Comparison of ENCODE assay signal across 8 mouse cellular contexts in the genomic region with DNA sequence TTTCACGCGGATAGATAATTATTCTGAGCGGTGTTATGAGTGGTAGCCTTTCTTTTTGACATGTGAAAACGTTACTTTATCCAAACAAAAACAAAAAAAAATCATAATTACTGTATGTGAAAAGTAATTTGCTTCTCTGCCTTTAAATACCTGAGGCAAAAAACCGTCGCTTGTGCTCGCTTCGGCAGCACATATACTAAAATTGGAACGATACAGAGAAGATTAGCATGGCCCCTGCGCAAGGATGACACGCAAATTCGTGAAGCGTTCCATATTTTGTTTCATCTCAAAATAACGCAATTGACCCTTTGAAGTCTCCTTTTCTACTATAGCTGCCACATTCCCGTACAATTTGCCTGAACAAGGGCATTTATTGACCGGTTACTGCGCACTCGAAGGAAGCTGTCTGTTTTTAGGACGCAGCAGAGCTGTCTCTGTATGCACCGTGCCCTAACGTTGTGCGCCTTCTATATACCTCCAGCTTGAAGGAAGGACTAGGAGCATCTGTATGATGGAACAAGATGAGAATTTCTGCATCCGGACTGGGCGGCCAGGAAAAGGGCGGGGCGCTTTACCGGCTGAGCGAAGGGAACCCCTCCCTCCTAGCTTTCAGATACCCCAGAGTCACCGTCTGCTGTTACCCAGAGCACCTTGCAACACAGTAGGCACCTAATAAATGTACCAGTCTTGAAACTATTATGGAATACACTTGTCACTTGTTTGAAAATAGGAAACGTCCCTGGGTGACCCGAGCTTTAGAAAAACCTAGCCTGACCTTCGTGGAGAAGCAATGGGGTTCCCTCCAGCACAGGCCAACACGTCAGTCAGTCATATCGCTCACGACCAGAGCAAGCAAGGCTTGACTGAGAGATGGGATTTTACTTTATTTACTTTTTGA. TPM values are rescaled to one million over a fixed set of nuclear protein-coding genes. Genes with fewer than 3 reads are reported as not detected.
DNase-seq lines count a peak whose midpoint lies in the region; ATAC-seq lines count a peak whose summit lies in the region.

No protein-coding gene starts in this region.

- peak overlapping the region; percentile 90 for H3K4me2 ChIP-seq in embryonic facial prominence, embryonic 12.5 days (replicated peaks)
- peak overlapping the region; percentile 72 for H3K4me2 ChIP-seq in kidney, embryonic 15.5 days
- peak overlapping the region; percentile 92 for H3K4me2 ChIP-seq in limb, embryonic 15.5 days
- peak overlapping the region; percentile 90 for H3K4me2 ChIP-seq in midbrain, embryonic 16.5 days (ENCODE audit: low read length)

- peak overlapping the region; percentile 93 for H3K27ac ChIP-seq in embryonic facial prominence, embryonic 12.5 days
- peak overlapping the region; percentile 98 for H3K27ac ChIP-seq in heart, embryonic 10.5 days
- peak overlapping the region; percentile 99 for H3K27ac ChIP-seq in kidney, embryonic 15.5 days
- H3K27ac ChIP-seq in limb, embryonic 15.5 days, result peak overlapping the region; percentile 99
- peak overlapping the region; percentile 95 for H3K27ac ChIP-seq in midbrain, embryonic 16.5 days (ENCODE audit: low read length)

- ATAC-seq in embryonic facial prominence, embryonic 12.5 days (ENCODE audit: insufficient number of reproducible peaks, insufficient read depth, low FRiP score, low TSS enrichment), result no peak
- ATAC-seq in kidney, embryonic 15.5 days (replicated peaks; ENCODE audit: low FRiP score), result no peak
- ATAC-seq in limb, embryonic 15.5 days (ENCODE audit: insufficient number of reproducible peaks, low FRiP score, low TSS enrichment, low read depth), result no peak
- peak; percentile 16; the same call in 1 of the 2 replicates for ATAC-seq in midbrain, embryonic 16.5 days

- H3K4me3 ChIP-seq in embryonic facial prominence, embryonic 12.5 days, result peak overlapping the region; percentile 76
- H3K4me3 ChIP-seq in heart, embryonic 10.5 days, result peak overlapping the region; percentile 86
- H3K4me3 ChIP-seq in kidney, embryonic 15.5 days (replicated peaks), result peak overlapping the region; percentile 71
- H3K4me3 ChIP-seq in limb, embryonic 15.5 days, result peak overlapping the region; percentile 81
- peak overlapping the region; percentile 76 for H3K4me3 ChIP-seq in midbrain, embryonic 16.5 days (ENCODE audit: low read depth, low read length)

- no peaks in the 10 kb centered on the region for H3K9me3 ChIP-seq in embryonic facial prominence, embryonic 12.5 days
- H3K9me3 ChIP-seq in heart, embryonic 10.5 days, result no peaks in the 10 kb centered on the region
- no peaks in the 10 kb centered on the region for H3K9me3 ChIP-seq in kidney, embryonic 15.5 days (replicated peaks)
- no peaks in the 10 kb centered on the region for H3K9me3 ChIP-seq in limb, embryonic 15.5 days
- no peaks in the 10 kb centered on the region for H3K9me3 ChIP-seq in midbrain, embryonic 16.5 days (replicated peaks; ENCODE audit: control insufficient read depth, low read length, poor library complexity, severe bottlenecking)

- no peaks in the 10 kb centered on the region; the same call in 1 of the 2 replicates for H3K27me3 ChIP-seq in embryonic facial prominence, embryonic 12.5 days
- H3K27me3 ChIP-seq in heart, embryonic 10.5 days (ENCODE audit: insufficient read depth, poor library complexity, severe bottlenecking), result no peaks in the 10 kb centered on the region
- H3K27me3 ChIP-seq in kidney, embryonic 15.5 days, result peaks cover 6% of the 10 kb centered on the region; the same call in 1 of the 2 replicates
- no peaks in the 10 kb centered on the region for H3K27me3 ChIP-seq in limb, embryonic 15.5 days
- H3K27me3 ChIP-seq in midbrain, embryonic 16.5 days (ENCODE audit: control insufficient read depth, insufficient read depth, low read depth, low read length), result peaks cover 25% of the 10 kb centered on the region
- H3K27me3 ChIP-seq in splenic B cell, adult 2 months (ENCODE audit: control insufficient read depth, insufficient read depth, low read length, poor library complexity, severe bottlenecking), result no peaks in the 10 kb centered on the region

- WGBS in embryonic facial prominence, embryonic 12.5 days, result 4% methylated on average over 35 of the region's 35 CpGs
- 5% methylated on average over 35 of the region's 35 CpGs for WGBS in heart, embryonic 10.5 days
- WGBS in kidney, embryonic 15.5 days, result 5% methylated on average over 35 of the region's 35 CpGs
- WGBS in limb, embryonic 15.5 days, result 4% methylated on average over 35 of the region's 35 CpGs
- 3% methylated on average over 35 of the region's 35 CpGs for WGBS in midbrain, embryonic 16.5 days

- peak overlapping the region; percentile 49 for H3K9ac ChIP-seq in embryonic facial prominence, embryonic 12.5 days
- peak overlapping the region; percentile 79 for H3K9ac ChIP-seq in kidney, embryonic 15.5 days
- peak overlapping the region; percentile 42 for H3K9ac ChIP-seq in limb, embryonic 15.5 days
- H3K9ac ChIP-seq in midbrain, embryonic 16.5 days (ENCODE audit: low read depth, low read length), result peak overlapping the region; percentile 88

- H3K36me3 ChIP-seq in embryonic facial prominence, embryonic 12.5 days, result peaks cover 7% of the 10 kb centered on the region; the same call in 1 of the 2 replicates
- peaks cover 8% of the 10 kb centered on the region; the same call in 1 of the 2 replicates for H3K36me3 ChIP-seq in heart, embryonic 10.5 days
- peaks cover 5% of the 10 kb centered on the region; the same call in 1 of the 2 replicates for H3K36me3 ChIP-seq in kidney, embryonic 15.5 days
- peaks cover 7% of the 10 kb centered on the region for H3K36me3 ChIP-seq in limb, embryonic 15.5 days
- no peaks in the 10 kb centered on the region for H3K36me3 ChIP-seq in midbrain, embryonic 16.5 days (ENCODE audit: control insufficient read depth, insufficient read depth, low read length)
- no peaks in the 10 kb centered on the region for H3K36me3 ChIP-seq in splenic B cell, adult 2 months (ENCODE audit: control insufficient read depth, insufficient read depth, low read length, poor library complexity, severe bottlenecking)

- H3K4me1 ChIP-seq in embryonic facial prominence, embryonic 12.5 days, result peaks cover 50% of the 10 kb centered on the region
- peaks cover 81% of the 10 kb centered on the region for H3K4me1 ChIP-seq in heart, embryonic 10.5 days
- peaks cover 71% of the 10 kb centered on the region for H3K4me1 ChIP-seq in kidney, embryonic 15.5 days
- peaks cover 67% of the 10 kb centered on the region for H3K4me1 ChIP-seq in limb, embryonic 15.5 days
- peaks cover 41% of the 10 kb centered on the region for H3K4me1 ChIP-seq in midbrain, embryonic 16.5 days (ENCODE audit: control insufficient read depth, insufficient read depth, low read length)

- peak; percentile 38 for DNase-seq in urinary bladder, postnatal 25 days (ENCODE audit: low spot score)
- DNase-seq in urinary bladder, postnatal 10 days (ENCODE audit: low spot score), result no peak
- DNase-seq in heart, embryonic 10.5 days (ENCODE audit: low spot score), result peak; percentile 90
- peak; percentile 78 for DNase-seq in splenic B cell, adult 2 months (ENCODE audit: low read depth, low spot score)

RNA-seq across cellular contexts. Expression of gene Tmem259, which starts 1.5 kb away (rescaled TPM):
- 24.3 and 25.9 TPM in 2 replicates for polyA plus RNA-seq in embryonic facial prominence, embryonic 12.5 days (2016; fragmentation: Nextera tagmentation; extraction: Ambion mirVana)
- 12.7 and 16.4 TPM in 2 replicates for polyA plus RNA-seq in heart, embryonic 10.5 days (2016; fragmentation: Nextera tagmentation; extraction: Ambion mirVana)
- 15.7 and 17.5 TPM in 2 replicates for polyA plus RNA-seq in kidney, embryonic 15.5 days (2015; fragmentation: Nextera tagmentation; extraction: Ambion mirVana)
- 19.3 and 20.1 TPM in 2 replicates for polyA plus RNA-seq in limb, embryonic 15.5 days (2015; fragmentation: Nextera tagmentation; extraction: Ambion mirVana)
- 15.3 and 16.2 TPM in 2 replicates for polyA plus RNA-seq in midbrain, embryonic 16.5 days (2015; fragmentation: Nextera tagmentation; extraction: Ambion mirVana)

RNA-seq across cellular contexts. Expression of gene Cnn2, which starts 2.8 kb away (rescaled TPM):
- 311 and 313 TPM in 2 replicates for polyA plus RNA-seq in embryonic facial prominence, embryonic 12.5 days (2016; fragmentation: Nextera tagmentation; extraction: Ambion mirVana)
- 408 and 456 TPM in 2 replicates for polyA plus RNA-seq in heart, embryonic 10.5 days (2016; fragmentation: Nextera tagmentation; extraction: Ambion mirVana)
- polyA plus RNA-seq in kidney, embryonic 15.5 days (2015; fragmentation: Nextera tagmentation; extraction: Ambion mirVana), result 253 and 292 TPM in 2 replicates
- polyA plus RNA-seq in limb, embryonic 15.5 days (2015; fragmentation: Nextera tagmentation; extraction: Ambion mirVana), result 264 and 270 TPM in 2 replicates
- polyA plus RNA-seq in midbrain, embryonic 16.5 days (2015; fragmentation: Nextera tagmentation; extraction: Ambion mirVana), result 25.7 and 26.2 TPM in 2 replicates

RNA-seq across cellular contexts. Expression of gene Abca7, which starts 10.7 kb away (rescaled TPM):
- polyA plus RNA-seq in embryonic facial prominence, embryonic 12.5 days (2016; fragmentation: Nextera tagmentation; extraction: Ambion mirVana), result 2.6 and 3.9 TPM in 2 replicates
- 2.8 and 4.1 TPM in 2 replicates for polyA plus RNA-seq in heart, embryonic 10.5 days (2016; fragmentation: Nextera tagmentation; extraction: Ambion mirVana)
- 3.9 and 4.5 TPM in 2 replicates for polyA plus RNA-seq in kidney, embryonic 15.5 days (2015; fragmentation: Nextera tagmentation; extraction: Ambion mirVana)
- 3.3 and 3.4 TPM in 2 replicates for polyA plus RNA-seq in limb, embryonic 15.5 days (2015; fragmentation: Nextera tagmentation; extraction: Ambion mirVana)
- polyA plus RNA-seq in midbrain, embryonic 16.5 days (2015; fragmentation: Nextera tagmentation; extraction: Ambion mirVana), result 4.1 and 4.8 TPM in 2 replicates

RNA-seq across cellular contexts. Expression of gene Grin3b, which starts 15.1 kb away (rescaled TPM):
- polyA plus RNA-seq in embryonic facial prominence, embryonic 12.5 days (2016; fragmentation: Nextera tagmentation; extraction: Ambion mirVana), result 0.50 and 0.92 TPM in 2 replicates
- polyA plus RNA-seq in heart, embryonic 10.5 days (2016; fragmentation: Nextera tagmentation; extraction: Ambion mirVana), result 0.30 and 0.34 TPM in 2 replicates
- 0.31 and 0.39 TPM in 2 replicates for polyA plus RNA-seq in kidney, embryonic 15.5 days (2015; fragmentation: Nextera tagmentation; extraction: Ambion mirVana)
- 0.40 and 0.64 TPM in 2 replicates for polyA plus RNA-seq in limb, embryonic 15.5 days (2015; fragmentation: Nextera tagmentation; extraction: Ambion mirVana)
- 0.20 and 0.28 TPM in 2 replicates for polyA plus RNA-seq in midbrain, embryonic 16.5 days (2015; fragmentation: Nextera tagmentation; extraction: Ambion mirVana)

RNA-seq across cellular contexts. Expression of gene Wdr18, which starts 25.6 kb away (rescaled TPM):
- polyA plus RNA-seq in embryonic facial prominence, embryonic 12.5 days (2016; fragmentation: Nextera tagmentation; extraction: Ambion mirVana), result 118 and 120 TPM in 2 replicates
- polyA plus RNA-seq in heart, embryonic 10.5 days (2016; fragmentation: Nextera tagmentation; extraction: Ambion mirVana), result 127 and 155 TPM in 2 replicates
- 115 TPM in 2 replicates for polyA plus RNA-seq in kidney, embryonic 15.5 days (2015; fragmentation: Nextera tagmentation; extraction: Ambion mirVana)
- 81.7 and 83.6 TPM in 2 replicates for polyA plus RNA-seq in limb, embryonic 15.5 days (2015; fragmentation: Nextera tagmentation; extraction: Ambion mirVana)
- 79.5 and 89.4 TPM in 2 replicates for polyA plus RNA-seq in midbrain, embryonic 16.5 days (2015; fragmentation: Nextera tagmentation; extraction: Ambion mirVana)
